9 mouse cellular contexts compared by ENCODE assay signal in the genomic region with DNA sequence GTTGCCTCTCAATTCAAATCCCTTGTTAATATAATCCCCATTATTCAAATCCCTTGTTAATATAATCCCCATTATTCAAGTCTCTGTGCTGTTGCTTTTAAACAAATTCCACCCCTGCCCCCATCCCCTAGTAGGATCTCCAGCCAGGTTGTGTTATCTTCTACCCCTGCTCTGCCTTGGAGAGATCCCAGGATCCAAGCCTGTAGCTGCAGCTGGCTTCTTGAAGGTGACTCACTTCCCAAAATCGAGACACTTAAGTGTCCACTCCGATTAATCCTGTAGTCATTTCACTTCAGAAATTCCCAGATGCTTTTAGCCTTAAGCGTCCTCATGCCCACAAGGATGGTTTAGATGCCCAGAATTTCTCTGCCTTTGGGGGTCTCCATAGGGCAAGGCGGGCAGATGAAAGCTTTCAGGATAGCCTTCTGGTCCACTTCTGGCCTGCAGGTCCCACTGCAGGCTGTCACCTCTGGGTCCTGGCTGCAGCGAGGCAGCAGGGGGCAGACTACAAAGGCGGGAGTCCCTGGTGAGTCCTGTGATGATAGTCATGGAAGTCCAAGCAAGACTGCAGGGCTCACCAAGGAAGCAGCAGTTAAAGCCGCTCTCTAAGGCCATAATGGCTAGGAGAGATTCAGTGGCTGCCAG. TPM values are rescaled to one million over a fixed set of nuclear protein-coding genes. Genes with fewer than 3 reads are reported as not detected.
A peak's percentile ranks its signal among the peaks of the same experiment; 100 is the strongest.
DNase-seq lines count a peak whose midpoint lies in the region; ATAC-seq and TF ChIP-seq lines count a peak whose summit lies in the region.
"Had no signal": no experiment of that assay in that cellular context is flagged by ENCODE, and none has a peak within 500 bp of the region (broad histone marks: within the 10 kb centered on the region; RNA-seq: fewer than 3 reads in every experiment).

No protein-coding gene starts in this region.

- H3K27me3 ChIP-seq in heart, embryonic 10.5 days (ENCODE audit: insufficient read depth, poor library complexity, severe bottlenecking) = peaks cover 87% of the 10 kb centered on the region
- H3K27me3 ChIP-seq in heart, embryonic 12.5 days (replicated peaks) = peaks cover 91% of the 10 kb centered on the region
- peaks cover 42% of the 10 kb centered on the region for H3K27me3 ChIP-seq in heart, embryonic 11.5 days (ENCODE audit: control insufficient read depth, insufficient read depth, low read length)

- no peak for TF ChIP-seq POLR2A in embryonic fibroblast, embryonic 13.5 days (IDR thresholded peaks at IDR 0.05; ENCODE audit: low read depth, low read length)

- no peak overlapping the region for H3K9ac ChIP-seq in heart, embryonic 12.5 days
- no peak overlapping the region for H3K9ac ChIP-seq in heart, embryonic 11.5 days (ENCODE audit: low read depth, low read length)
- H3K9ac ChIP-seq: limb, embryonic 12.5 days had no signal

- WGBS in heart, embryonic 10.5 days = 41% methylated on average over 7 of the region's 7 CpGs
- 44% methylated on average over 7 of the region's 7 CpGs for WGBS in heart, embryonic 12.5 days
- WGBS in heart, embryonic 11.5 days (ENCODE audit: insufficient replicate concordance) = 42% methylated on average over 7 of the region's 7 CpGs

- TF ChIP-seq CTCF in embryonic fibroblast, embryonic 13.5 days (IDR thresholded peaks at IDR 0.05; ENCODE audit: borderline replicate concordance, insufficient read depth, low read length) = 0 out of 2 replicates have a peak, but pooled peaks have one; percentile 10

- peak; percentile 81 for DNase-seq in heart, embryonic 10.5 days (ENCODE audit: low spot score)
- peak; percentile 44 for DNase-seq in ovary, postnatal 36 days (ENCODE audit: low spot score)
- no peak for DNase-seq in ovary, postnatal 10 days (ENCODE audit: low spot score)
- peak; percentile 83 for DNase-seq in thymus, postnatal 4 days
- no peak for DNase-seq in cerebellum, adult 11 months

- no peak overlapping the region for H3K4me3 ChIP-seq in heart, embryonic 10.5 days
- H3K4me3 ChIP-seq in heart, embryonic 12.5 days = no peak overlapping the region
- H3K4me3 ChIP-seq in embryonic fibroblast, embryonic 13.5 days (ENCODE audit: insufficient read depth, low read length) = no peak overlapping the region
- H3K4me3 ChIP-seq in heart, embryonic 11.5 days (ENCODE audit: low read depth, low read length) = no peak overlapping the region
- H3K4me3 ChIP-seq: limb, embryonic 12.5 days had no signal

- H3K4me2 ChIP-seq in heart, embryonic 12.5 days = no peak overlapping the region
- no peak overlapping the region for H3K4me2 ChIP-seq in heart, embryonic 11.5 days
- H3K4me2 ChIP-seq: limb, embryonic 12.5 days had no signal

- no peaks in the 10 kb centered on the region for H3K9me3 ChIP-seq in heart, embryonic 10.5 days
- no peaks in the 10 kb centered on the region for H3K9me3 ChIP-seq in heart, embryonic 12.5 days (replicated peaks)
- H3K9me3 ChIP-seq in heart, embryonic 11.5 days (replicated peaks; ENCODE audit: control insufficient read depth, low read length) = no peaks in the 10 kb centered on the region
- H3K9me3 ChIP-seq: limb, embryonic 12.5 days had no signal

- no peak for ATAC-seq in heart, embryonic 12.5 days (ENCODE audit: insufficient number of reproducible peaks, low FRiP score)
- no peak for ATAC-seq in heart, embryonic 11.5 days (replicated peaks; ENCODE audit: insufficient number of reproducible peaks, low FRiP score, low TSS enrichment)

- H3K27ac ChIP-seq in heart, embryonic 10.5 days = no peak overlapping the region
- H3K27ac ChIP-seq in heart, embryonic 12.5 days (ENCODE audit: poor library complexity, severe bottlenecking) = no peak overlapping the region
- H3K27ac ChIP-seq in embryonic fibroblast, embryonic 13.5 days (ENCODE audit: insufficient read depth, low read length) = peak overlapping the region; percentile 83
- no peak overlapping the region for H3K27ac ChIP-seq in heart, embryonic 11.5 days (ENCODE audit: low read depth, low read length)
- H3K27ac ChIP-seq: limb, embryonic 12.5 days had no signal

- no peaks in the 10 kb centered on the region for H3K36me3 ChIP-seq in heart, embryonic 10.5 days
- no peaks in the 10 kb centered on the region for H3K36me3 ChIP-seq in heart, embryonic 12.5 days
- H3K36me3 ChIP-seq in heart, embryonic 11.5 days (ENCODE audit: control insufficient read depth, insufficient read depth, low read length) = no peaks in the 10 kb centered on the region
- H3K36me3 ChIP-seq: limb, embryonic 12.5 days had no signal

- peaks cover 19% of the 10 kb centered on the region for H3K4me1 ChIP-seq in heart, embryonic 10.5 days
- H3K4me1 ChIP-seq in heart, embryonic 12.5 days (replicated peaks) = peaks cover 15% of the 10 kb centered on the region
- H3K4me1 ChIP-seq in embryonic fibroblast, embryonic 13.5 days (ENCODE audit: control insufficient read depth, insufficient read depth, low read length) = peaks cover 12% of the 10 kb centered on the region
- 0 out of 2 replicates have a peak, but pooled peaks cover 2% of the 10 kb centered on the region for H3K4me1 ChIP-seq in heart, embryonic 11.5 days (ENCODE audit: control insufficient read depth, insufficient read depth, low read length)

RNA-seq across cellular contexts. Expression of gene Runx1, which starts 1.8 kb away (rescaled TPM):
- 1.0 and 2.5 TPM in 2 replicates for polyA plus RNA-seq in heart, embryonic 10.5 days (2016; fragmentation: Nextera tagmentation; extraction: Ambion mirVana)
- polyA plus RNA-seq in heart, embryonic 12.5 days (2016; fragmentation: Nextera tagmentation; extraction: Ambion mirVana) = 1.3 and 1.5 TPM in 2 replicates
- polyA plus RNA-seq in embryonic fibroblast, embryonic 13.5 days (2011; ENCODE audit: insufficient read length, low read depth, missing spikeins) = 34.5 and 56.2 TPM in 2 replicates
- polyA plus RNA-seq in heart, embryonic 11.5 days (2014; fragmentation: Nextera tagmentation; extraction: Ambion mirVana) = 1.7 and 2.5 TPM in 2 replicates

Comparison
In these comparisons a context has a peak if more than half of its experiments do, and no peak if none do; other contexts are left out.
1. DNase-seq: peak in heart, embryonic 10.5 days (single experiment), ovary, postnatal 36 days (single experiment) and thymus, postnatal 4 days (single experiment); none in ovary, postnatal 10 days (single experiment) and cerebellum, adult 11 months (single experiment).
2. RNA of gene Runx1, which starts 1.8 kb away (polyA plus RNA-seq): 34.5 to 56.2 TPM in embryonic fibroblast, embryonic 13.5 days; 1.0 to 2.5 TPM in heart, embryonic 10.5 days, 1.7 to 2.5 TPM in heart, embryonic 11.5 days and 1.3 to 1.5 TPM in heart, embryonic 12.5 days; every median in the first group is over 10 times any median in the second.